Mouse (Mus musculus): ENCODE data around the gene Casp8ap2.

Gene Casp8ap2

DNA sequence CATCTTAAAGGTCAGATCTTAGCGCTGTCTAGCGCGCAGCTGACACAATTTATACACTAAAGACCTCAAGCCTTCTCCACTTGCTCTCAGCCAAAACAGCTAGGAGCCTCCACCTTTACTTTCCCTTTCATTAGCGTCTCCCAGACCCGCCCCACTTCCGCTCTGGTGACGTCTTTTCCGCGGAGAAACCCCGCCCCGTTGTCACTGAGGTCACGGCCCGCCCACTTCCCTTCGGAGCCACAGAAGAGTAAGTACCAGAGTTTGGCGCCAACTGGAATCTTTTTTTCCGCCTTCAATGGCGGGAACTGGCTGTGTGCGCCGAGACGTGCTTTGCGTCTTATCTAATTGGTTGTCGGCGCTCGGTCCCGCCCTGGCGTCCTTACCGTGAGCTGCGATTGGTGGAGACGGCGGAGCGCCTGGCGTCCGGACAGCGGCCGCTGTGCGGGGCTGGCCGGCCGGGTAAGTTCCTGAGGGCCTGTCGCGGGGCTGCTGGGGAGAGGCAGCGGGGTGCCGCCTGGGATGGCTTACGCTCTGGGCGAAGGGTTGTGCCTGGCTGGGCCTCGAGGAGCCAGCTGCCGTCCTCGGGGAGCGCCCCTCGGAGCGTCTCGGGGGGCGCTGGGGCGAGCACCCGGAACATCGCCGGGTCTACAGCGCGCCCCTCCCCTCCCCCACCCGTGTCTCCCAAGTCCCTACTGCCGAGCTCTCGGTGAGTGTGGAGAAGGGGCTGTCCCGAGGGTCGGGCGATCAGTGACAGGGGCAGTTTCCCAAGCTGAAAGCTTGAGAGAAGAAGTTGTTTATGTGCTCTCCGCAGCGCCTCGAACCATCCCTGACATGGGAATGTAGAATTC is at the start of gene Casp8ap2:
Gene Casp8ap2, plus strand, starts transcription at position 418 of the 848 bp plus-strand sequence.
- DNase-seq (ENCODE audit: low spot score in 2 of 2), result peak; percentile 97 to 98

DNA sequence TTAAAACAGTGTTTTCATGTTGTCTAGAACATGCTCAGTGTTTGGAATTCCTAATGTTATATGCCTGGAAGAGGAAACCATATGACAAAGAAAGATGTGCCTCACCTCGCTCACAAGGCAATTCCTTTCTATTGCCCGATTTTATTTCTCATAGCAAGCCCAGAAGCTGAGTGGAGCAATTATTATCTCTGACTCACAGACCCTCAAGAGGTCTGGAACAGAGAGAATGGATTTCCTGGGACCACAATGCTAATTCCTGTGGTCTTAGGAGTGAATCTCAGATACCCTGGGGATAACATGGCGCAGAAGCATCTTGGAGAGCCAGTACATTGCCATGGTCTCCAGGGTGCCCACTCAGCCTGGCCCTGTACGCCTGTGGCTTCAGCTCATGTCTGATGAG is 46.2 kb upstream of the Casp8ap2 start:
- no peak for DNase-seq (ENCODE audit: low spot score in 2 of 2)

DNA sequence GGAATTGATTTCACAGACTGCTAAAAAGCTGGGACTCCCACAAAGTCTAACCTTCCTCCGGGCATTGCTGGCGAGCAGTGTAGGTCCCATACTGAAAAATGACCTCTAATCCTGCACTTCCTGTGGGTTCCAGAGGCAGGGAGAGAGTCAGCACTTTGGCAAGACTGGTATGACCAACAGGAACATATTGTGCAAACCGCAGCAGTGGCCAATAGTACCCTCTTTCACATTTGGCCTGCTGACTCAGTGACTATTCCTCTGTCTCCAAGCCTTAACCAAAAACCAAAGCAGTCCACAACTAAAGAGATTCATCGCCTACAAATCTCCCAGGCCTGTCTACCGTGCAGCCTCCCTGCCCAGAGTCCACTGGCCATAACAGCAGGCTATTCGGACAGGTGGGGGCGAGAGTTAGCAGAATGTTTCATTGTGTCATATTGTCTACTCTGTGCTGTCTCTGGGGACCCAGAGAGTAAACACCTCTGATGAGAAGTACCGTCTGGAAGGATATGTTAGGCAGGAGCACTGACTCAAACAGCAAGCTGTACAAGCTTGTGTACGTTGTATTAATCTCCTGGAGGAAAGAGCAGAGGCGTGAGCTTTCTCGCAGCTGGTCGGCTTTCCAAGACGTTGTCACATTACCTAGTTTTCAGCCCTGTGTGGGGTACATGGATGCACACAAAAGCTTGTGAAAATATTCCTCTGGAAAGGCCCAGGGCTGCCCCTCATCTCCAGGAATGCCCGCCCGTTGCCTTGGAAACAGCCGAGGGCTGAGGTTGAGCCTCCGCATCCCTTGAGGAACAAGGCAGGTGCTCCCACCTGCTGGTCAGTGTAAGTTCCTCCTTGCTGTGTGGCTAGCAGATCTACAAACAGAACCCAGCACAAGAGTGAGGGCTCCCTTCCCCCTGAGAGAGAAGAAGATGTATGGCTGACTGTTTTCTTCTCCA is 45.0 kb upstream of the Casp8ap2 start:
- DNase-seq (ENCODE audit: low spot score in 2 of 2), result no peak

- DNase-seq (ENCODE audit: low spot score in 2 of 2), result no peak
Measured at GRCm38 (mm10) chr4:32570939-32571317, 44.3 kb upstream of the Casp8ap2 start.

- DNase-seq (ENCODE audit: low spot score in 2 of 2), result no peak
Measured at GRCm38 (mm10) chr4:32571441-32571840, 43.8 kb upstream of the Casp8ap2 start.

GRCm38 (mm10) chr4:32572118-32572517 is 43.1 kb upstream of the Casp8ap2 start:
- DNase-seq (ENCODE audit: low spot score in 2 of 2), result no peak

- no peak for DNase-seq (ENCODE audit: low spot score in 2 of 2)
Measured at GRCm38 (mm10) chr4:32573586-32573985, 41.7 kb upstream of the Casp8ap2 start.

- no peak for DNase-seq (ENCODE audit: low spot score in 2 of 2)
Measured at GRCm38 (mm10) chr4:32574604-32575003, 40.6 kb upstream of the Casp8ap2 start.

- no peak for DNase-seq (ENCODE audit: low spot score in 2 of 2)
Measured at GRCm38 (mm10) chr4:32575165-32575564, 40.1 kb upstream of the Casp8ap2 start.

DNA sequence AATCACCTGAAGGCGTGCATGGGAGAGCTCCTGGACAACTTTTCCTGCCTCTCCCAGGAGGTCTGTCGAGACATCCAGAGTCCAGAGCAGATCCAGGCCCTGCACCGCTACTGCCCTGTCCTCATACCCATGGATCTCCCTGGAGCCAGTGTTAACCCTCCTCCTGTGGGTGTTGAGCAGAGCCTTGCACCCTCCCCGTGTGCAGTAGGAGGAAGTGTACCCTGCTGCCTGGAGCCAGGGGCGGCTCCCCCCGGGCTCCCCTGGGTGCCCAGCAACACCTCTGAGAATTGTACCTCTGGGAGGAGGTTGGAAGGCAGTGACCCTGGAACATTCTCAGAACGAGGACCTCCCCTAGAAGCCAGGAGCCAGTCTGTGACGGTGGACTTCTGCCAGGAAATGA is 35.4 kb upstream of the Casp8ap2 start:
- DNase-seq (ENCODE audit: low spot score in 2 of 2), result no peak

DNA sequence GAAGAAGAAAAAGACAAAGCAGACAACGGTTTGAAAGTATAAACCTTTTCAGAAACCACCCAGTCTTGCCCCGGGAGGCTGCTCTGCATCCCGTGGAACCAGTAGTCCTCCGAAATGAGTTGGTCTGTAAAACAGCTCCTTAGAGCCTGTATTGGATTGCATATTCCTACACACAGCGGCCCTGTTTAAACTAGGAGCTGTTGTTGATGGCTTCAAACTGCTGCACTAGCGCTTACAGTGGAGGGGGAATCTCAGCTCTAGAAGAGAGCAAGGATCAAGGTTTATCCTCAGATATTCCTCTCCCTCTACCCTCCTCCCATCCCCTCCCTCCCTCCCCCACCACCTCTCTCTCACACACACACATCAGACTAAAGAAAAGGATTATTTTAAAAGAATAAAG is 31.1 kb upstream of the Casp8ap2 start:
- no peak for DNase-seq (ENCODE audit: low spot score in 2 of 2)

- DNase-seq (ENCODE audit: low spot score in 2 of 2), result no peak
Measured at GRCm38 (mm10) chr4:32586596-32586995, 28.7 kb upstream of the Casp8ap2 start.

DNA sequence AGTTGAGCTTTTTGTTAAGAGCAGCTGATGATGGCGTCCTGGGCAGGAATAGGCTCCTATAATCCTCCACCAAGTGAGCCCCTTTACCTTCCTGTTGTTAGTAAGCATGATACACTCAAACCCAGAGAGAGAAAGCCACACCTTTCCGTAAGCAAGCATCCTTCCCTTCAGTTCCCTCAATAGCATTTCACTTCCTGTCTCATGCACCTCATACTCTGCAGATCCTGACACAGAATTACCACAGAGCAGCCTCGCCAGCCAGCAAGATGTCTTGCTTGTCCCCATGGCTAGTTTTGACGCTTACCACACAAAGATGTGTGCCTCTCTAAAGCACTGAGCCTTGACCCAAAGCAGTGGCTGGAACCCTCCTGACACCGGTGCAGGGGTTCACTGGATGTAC is 27.7 kb upstream of the Casp8ap2 start:
- DNase-seq (ENCODE audit: low spot score in 2 of 2), result no peak

DNA sequence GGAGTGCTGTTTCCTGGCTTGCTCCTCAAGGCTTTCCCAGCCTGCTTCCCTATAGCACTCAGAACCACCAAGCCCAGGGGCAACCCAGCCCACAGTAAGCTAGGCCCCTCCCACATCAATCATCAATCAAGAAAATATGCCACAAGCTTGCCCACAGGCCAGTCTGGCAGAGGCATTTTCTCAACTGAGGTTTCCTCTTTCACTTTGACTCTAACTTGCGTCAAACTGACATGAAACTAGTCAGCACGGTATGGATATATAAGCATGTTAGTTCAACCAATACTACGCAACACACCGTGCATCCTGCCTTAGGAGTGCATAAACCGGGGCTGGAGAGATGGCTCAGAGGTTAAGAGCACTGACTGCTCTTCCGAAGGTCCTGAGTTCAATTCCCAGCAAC is 27.0 kb upstream of the Casp8ap2 start:
- DNase-seq (ENCODE audit: low spot score in 2 of 2), result no peak

GRCm38 (mm10) chr4:32601135-32601534 is 14.1 kb upstream of the Casp8ap2 start:
- DNase-seq (ENCODE audit: low spot score in 2 of 2), result no peak

DNA sequence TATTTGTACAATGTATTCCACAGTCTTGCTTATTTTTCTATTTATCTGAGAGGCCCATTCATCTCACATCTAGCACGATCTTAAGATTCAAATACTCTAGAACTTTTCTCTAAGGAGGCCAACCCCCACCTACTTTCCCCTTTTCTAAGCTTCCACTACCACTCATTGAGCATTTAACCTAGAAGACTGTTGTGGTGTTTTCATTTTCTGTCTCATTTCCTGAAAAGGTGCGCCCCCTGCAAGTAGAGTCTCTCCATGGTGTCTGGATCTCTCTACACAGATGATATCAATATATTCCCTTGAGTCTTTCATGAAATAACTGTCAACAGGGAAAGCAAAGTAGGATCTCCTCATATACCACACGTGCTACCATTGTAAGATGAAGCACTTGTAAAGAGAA is 12.6 kb upstream of the Casp8ap2 start, which contains the start of gene Gja10:
Gene Gja10, minus strand, starts transcription at position 101 of the 400 bp plus-strand sequence.
- DNase-seq (ENCODE audit: low spot score in 2 of 2), result no peak

GRCm38 (mm10) chr4:32621637-32622036 is 6.4 kb downstream of the Casp8ap2 start:
- DNase-seq (ENCODE audit: low spot score in 2 of 2), result no peak

DNA sequence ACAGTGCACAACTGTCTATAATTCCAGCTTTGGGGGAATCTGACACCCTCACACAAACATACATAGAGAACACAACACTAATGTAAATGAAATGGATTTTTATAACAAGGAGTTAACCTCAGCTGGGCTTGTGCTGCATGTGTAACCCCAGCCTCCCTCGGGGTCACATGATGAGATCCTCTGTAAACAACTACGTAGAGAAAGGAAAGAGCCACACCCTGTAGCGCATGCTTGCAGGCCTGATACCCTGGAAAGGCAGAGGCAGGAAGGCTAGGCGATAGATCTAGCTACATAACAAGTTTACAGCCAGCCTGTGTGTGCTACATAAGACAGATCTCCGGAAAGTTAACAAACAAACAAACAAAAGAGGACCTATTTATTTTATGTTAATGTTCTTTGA is 36.4 kb downstream of the Casp8ap2 start:
- DNase-seq (ENCODE audit: low spot score in 2 of 2), result no peak

GRCm38 (mm10) chr4:32656146-32656904 is 41.1 kb downstream of the Casp8ap2 start:
- no peak for DNase-seq (ENCODE audit: low spot score in 2 of 2)

- peak; percentile 96 to 98 for DNase-seq (ENCODE audit: low spot score in 2 of 2)
Measured at GRCm38 (mm10) chr4:32656918-32657662, 41.8 kb downstream of the Casp8ap2 start, which contains the start of gene Mdn1. Gene Mdn1 (plus strand): TSS chr4:32657119.

DNA sequence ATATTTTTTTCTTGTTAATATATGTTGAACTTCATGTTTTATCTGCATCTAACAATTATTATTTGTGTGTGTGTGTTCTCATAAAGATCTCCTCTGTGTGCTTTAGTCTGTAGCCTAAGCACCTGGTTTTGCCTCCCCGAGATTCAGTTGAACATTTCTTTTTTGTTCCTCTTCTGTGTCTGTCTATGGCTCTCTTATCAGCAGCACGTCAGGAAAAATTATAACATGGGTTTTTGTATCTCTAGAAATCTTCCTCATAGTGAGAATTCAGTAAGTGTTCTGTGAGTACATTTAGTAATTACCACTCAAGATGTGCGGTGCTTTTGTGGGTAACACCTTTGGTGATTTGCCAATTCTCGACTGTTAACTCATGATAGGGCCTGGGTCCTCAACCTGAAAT is 50.6 kb downstream of the Casp8ap2 start:
- no peak for DNase-seq (ENCODE audit: low spot score in 2 of 2)
